Mouse (Mus musculus) CD4-positive, CD25-positive, alpha-beta regulatory T cell, adult 4 months (primary cell): ENCODE measurements around the gene Onecut1. TPM values are rescaled to one million over a fixed set of nuclear protein-coding genes. Genes with fewer than 3 reads are reported as not detected.

Experiments
- ATAC-seq: one replicate; pipeline ENCODE4 v1.8.0; 2017
- polyA plus RNA-seq, 2 experiments: library from polyadenylated mRNA; unstranded; fragments of 100-300 nt; shearing (Covaris generic); gene quantifications; one replicate each; pipeline ENCODE4 v1.2.1; 2017

Gene Onecut1
- polyA plus RNA-seq, 2 experiments from 2014 or later = not detected

DNA sequence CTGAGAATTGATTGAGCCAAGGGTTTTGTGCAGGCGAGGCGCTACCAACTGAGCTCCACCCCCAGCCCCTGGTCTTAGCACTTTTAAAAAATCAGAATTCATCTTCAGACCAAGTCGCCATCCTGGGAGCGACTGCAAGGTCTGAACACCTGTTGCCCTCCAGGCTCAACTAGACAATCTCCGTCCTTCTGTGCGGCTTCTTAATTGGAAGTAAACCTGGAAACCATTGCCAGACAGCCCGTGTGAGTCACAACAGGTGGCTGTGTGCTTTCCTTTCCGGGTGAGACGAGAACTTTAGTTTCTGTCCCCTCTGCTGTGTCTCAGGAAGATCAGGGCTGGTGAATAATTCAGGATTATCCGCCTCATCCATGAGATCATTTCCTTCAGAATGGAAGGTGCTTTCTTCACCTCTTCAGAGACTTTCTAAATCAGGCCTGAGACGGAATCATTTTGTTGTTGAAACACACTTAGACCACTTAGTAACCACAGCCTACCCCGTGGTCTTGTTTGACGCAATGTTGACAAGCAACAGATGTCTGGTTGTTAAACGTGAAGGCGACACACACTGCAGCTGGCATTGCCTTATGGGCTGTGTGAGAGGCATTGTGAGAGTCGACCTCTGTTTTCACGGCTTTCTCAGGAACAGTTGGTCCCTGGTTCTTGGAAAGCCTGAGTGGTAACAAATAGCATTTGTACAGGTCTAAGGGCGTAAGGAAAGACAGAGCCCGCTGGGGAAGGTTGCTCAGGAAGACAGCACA lies 51.1 kb downstream of the Onecut1 start:
- ATAC-seq = no peak

DNA sequence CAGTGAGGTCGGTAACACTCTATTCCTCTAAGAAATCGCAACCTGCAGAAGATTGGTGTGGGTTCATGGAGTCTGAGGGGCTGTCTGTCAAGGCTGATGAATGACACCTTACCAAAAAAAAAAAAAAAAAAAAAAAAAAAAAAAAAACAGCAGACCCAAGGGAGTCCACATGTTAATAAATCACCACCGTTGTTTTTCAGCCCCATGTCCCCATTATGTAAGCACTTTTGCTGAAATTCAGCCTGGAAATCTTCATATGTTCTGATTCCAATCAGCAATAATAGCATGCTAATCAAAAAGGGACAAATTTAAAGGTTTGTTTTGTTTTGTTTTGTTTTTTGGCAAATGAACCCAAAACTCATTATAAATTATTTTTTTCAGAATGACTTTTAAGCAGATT lies 53.9 kb downstream of the Onecut1 start:
- ATAC-seq = no peak

DNA sequence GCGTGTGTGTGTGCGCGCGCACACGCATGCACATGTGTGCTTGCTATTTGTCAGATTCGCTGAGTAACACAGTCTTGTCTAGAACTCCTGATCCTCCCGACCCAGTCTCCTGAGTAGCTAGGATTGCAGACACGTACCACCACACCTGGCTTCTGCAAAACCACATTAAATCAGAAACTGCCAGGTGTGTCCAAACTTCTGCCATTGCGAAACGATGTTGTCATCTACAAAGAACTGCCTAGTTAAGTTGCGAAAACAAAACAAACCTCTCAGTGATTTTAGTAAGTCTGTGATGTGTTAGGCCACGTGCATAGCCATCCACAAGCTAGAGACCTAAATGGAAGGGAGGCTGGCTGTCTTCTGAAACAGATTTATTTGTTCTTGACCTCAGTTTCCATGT lies 58.7 kb downstream of the Onecut1 start:
- no peak for ATAC-seq

GRCm38 (mm10) chr9:74921422-74921821 lies 59.7 kb downstream of the Onecut1 start:
- no peak for ATAC-seq

GRCm38 (mm10) chr9:74922884-74923283 lies 61.2 kb downstream of the Onecut1 start:
- ATAC-seq = no peak

DNA sequence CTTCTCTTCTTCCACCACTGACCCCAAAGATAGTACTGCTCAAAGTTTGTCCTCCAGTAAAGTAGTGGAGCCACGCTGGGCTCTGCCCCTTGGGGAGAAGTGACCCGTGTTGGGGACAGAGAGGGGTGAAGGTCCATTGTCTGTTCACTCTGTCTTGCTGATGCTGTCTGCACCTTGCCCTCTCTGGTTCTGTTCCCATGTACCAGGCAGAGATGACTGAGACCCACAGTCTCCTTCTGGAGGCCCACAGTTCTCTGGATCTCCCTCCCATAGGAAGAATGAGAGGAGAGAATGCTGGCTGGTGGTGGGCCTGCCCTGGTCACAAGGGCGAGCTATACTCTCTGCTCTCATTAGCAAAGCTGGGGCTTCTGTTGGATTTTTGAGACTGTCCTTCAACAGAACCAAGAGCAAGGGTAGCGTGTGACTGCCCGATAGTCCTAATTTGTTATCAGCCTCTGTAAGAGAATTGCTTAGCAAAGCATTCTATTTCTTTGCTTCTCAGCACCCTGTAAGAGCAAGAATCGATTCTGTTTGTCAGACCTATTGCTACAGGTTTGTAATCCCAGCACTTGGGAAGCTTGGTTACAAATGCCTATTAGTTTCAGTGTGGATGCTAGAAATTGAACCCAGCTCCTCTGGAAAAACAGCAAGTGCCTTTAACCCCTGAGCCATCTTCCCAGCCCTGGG lies 61.7 kb downstream of the Onecut1 start:
- ATAC-seq = no peak

DNA sequence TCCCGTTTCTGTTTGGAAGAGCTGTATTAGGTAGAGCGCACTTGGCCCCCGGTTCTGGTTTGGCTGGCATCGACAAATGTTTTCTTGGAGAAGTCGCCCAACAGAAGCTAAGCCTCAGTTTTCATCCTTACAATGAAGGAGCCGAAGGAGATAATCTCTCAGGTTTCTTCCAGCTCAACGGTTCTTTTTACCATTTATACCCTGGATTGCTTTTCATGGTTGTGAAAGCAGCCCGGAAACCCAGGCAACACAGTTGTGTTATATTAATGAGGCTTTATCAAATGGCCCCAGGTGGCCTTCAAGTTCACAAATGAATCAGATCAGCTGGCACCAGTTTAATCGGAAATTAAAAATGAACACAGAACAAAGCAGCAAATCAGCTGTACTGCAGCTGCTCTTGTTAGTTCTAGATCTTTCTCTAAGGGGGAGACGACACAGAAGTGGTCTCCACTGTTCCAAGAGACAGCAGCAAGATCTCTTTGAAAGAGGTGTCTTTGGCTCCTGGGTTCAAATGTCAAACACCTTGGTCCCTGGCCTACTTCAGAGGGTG lies 63.6 kb downstream of the Onecut1 start:
- no peak for ATAC-seq

- no peak for ATAC-seq
Observed at GRCm38 (mm10) chr9:74929981-74930423, 68.3 kb downstream of the Onecut1 start.

GRCm38 (mm10) chr9:74930653-74931052 lies 68.9 kb downstream of the Onecut1 start:
- no peak for ATAC-seq

DNA sequence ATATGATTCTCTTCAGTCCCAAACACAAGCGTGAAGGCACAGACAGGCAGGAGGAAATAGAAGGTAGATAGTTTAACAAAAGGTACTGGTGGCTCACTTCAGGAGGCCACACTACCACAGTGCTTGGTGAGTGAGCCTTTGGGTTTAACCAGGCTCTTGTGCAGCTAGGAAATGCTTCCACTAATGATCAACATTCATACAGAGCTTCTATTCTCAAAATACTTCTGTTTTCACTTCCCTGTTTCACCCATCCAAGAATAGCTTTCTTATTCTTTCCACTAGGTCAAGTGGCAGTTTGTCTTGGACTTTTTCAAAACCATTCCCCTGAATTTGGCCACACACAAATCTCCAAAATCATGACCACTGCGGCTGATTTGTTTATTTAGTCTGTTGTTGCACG lies 73.6 kb downstream of the Onecut1 start:
- ATAC-seq = no peak

- no peak for ATAC-seq
Observed at GRCm38 (mm10) chr9:74937761-74938160, 76.0 kb downstream of the Onecut1 start.

GRCm38 (mm10) chr9:74938670-74939534 lies 77.2 kb downstream of the Onecut1 start:
- ATAC-seq = no peak

Other genes starting within 250 kb of the Onecut1 start
- gene Fam214a, start 91.0 kb downstream of the Onecut1 start, polyA plus RNA-seq = 10 to 100 TPM; 24.3 to 28.4 TPM
- gene Arpp19, start 175.7 kb downstream of the Onecut1 start, polyA plus RNA-seq = 100 to 1,000 TPM; 284 to 368 TPM
- gene Myo5a, start 209.1 kb downstream of the Onecut1 start, polyA plus RNA-seq = 1 to 10 TPM; 6.0 to 8.2 TPM